Mouse (Mus musculus) ES-Bruce4 (cell line): ENCODE data around the gene Fkbp14.

Experiments
- CTCF ChIP-seq: IDR thresholded peaks from one replicate; pipeline ENCODE4 v1.8.1; 2011; ENCODE audit warnings: low read depth, low read length
- EP300 ChIP-seq: IDR thresholded peaks from 2 replicates; pipeline ENCODE4 v1.6.1; 2011; ENCODE audit warnings: low read depth, low read length; ENCODE audit not compliant: insufficient read depth
- POLR2A ChIP-seq: IDR thresholded peaks from one replicate; pipeline ENCODE4 v1.8.1; 2011; ENCODE audit warnings: low read length; ENCODE audit not compliant: insufficient read depth

DNA sequence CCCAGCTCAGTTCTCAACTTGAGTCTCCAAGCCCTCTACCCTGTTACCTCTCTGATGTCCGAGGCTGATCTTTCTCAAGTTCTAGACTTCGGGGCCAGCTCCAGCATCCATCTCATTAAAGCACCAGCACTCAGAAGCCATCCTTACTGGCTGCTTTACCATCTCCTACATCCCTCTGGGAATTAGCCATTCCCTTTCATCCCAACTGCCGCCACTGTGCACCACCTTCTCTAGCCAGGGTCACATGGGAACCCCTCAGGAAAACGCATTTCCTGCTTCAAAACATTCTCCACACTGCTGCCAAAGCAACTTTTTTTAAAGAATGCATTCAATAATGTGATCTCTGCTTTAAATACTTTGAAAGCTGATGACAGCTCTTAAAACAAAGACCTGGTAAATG, 47.8 kb downstream of the Fkbp14 start:
- TF ChIP-seq CTCF (no peak), POLR2A (no peak), EP300 (no peak)
